Mouse (Mus musculus) midbrain, embryonic 15.5 days (tissue): ENCODE results near the gene Sall2. TPM values are rescaled to one million over a fixed set of nuclear protein-coding genes. Genes with fewer than 3 reads are reported as not detected.

ENCODE experiments used
- ATAC-seq: fragments of 200-750 bp; cut with Nextera tagmentation; replicated peaks from 2 replicates; pipeline ENCODE4 v1.8.0; 2017; ENCODE audit warnings: moderate TSS enrichment
- H3K27ac ChIP-seq: fragments of 300-500 bp; sonication (generic); 2 replicates; pipeline ENCODE4 v1.5.1; 2015; ENCODE audit warnings: mild to moderate bottlenecking, inconsistent platforms
- H3K27me3 ChIP-seq: fragments of 300-500 bp; sonication (generic); replicated peaks from 2 replicates; pipeline ENCODE4 v1.6.1; 2015; ENCODE audit warnings: inconsistent platforms
- H3K36me3 ChIP-seq: fragments of 300-500 bp; sonication (generic); replicated peaks from 2 replicates; pipeline ENCODE4 v1.6.1; 2015; ENCODE audit warnings: inconsistent platforms
- H3K4me1 ChIP-seq: fragments of 300-500 bp; sonication (generic); 2 replicates; pipeline ENCODE4 v1.6.1; 2015; ENCODE audit warnings: inconsistent platforms
- H3K4me2 ChIP-seq: fragments of 300-500 bp; sonication (generic); 2 replicates; pipeline ENCODE4 v1.6.1; 2015; ENCODE audit warnings: inconsistent platforms, mild to moderate bottlenecking, moderate library complexity
- H3K4me3 ChIP-seq: fragments of 300-500 bp; sonication (generic); 2 replicates; pipeline ENCODE4 v1.5.1; 2015; ENCODE audit warnings: mild to moderate bottlenecking, inconsistent platforms
- H3K9ac ChIP-seq: fragments of 300-500 bp; sonication (generic); 2 replicates; pipeline ENCODE4 v1.6.1; 2015; ENCODE audit warnings: mild to moderate bottlenecking, inconsistent platforms
- H3K9me3 ChIP-seq: fragments of 300-500 bp; sonication (generic); 2 replicates; pipeline ENCODE4 v1.6.1; 2016; ENCODE audit warnings: inconsistent platforms
- WGBS: fragments of 180-500 bp; shearing (Covaris S2); methylation state at CpG from one replicate; pipeline ENCODE4 v1.1.7; 2015; ENCODE audit warnings: mixed read lengths; 5-methylcytosine and 5-hydroxymethylcytosine counted together
- polyA plus RNA-seq: library from polyadenylated mRNA; unstranded; fragments of >200 nt; fragmentation: Nextera tagmentation; extraction: Ambion mirVana; gene quantifications from 2 replicates; pipeline ENCODE4 v1.2.1, GENCODE M21; 2015

The Sall2 gene
- polyA plus RNA-seq, 1 experiment from 2014 or later: 49.7 TPM

- Histone ChIP-seq H3K27me3 (no peaks in the 10 kb centered on the region), H3K27ac (no peak overlapping the region), H3K36me3 (peaks cover 20% of the 10 kb centered on the region), H3K4me2 (no peak overlapping the region), H3K4me1 (peaks cover 9% of the 10 kb centered on the region), H3K4me3 (no peak overlapping the region), H3K9ac (no peak overlapping the region), H3K9me3 (no peaks in the 10 kb centered on the region)
- 96% methylated on average over 5 of the region's 5 CpGs for WGBS
- no peak for ATAC-seq
These were observed 44.9 kb downstream of the Sall2 start for GRCm38 (mm10) chr14:52283629-52284028.

GRCm38 (mm10) chr14:52279747-52280120 lies 48.8 kb downstream of the Sall2 start:
- H3K36me3 ChIP-seq: peaks cover 6% of the 10 kb centered on the region; the same call in 1 of the 2 replicates
- under 1% methylated on average over 21 of the region's 21 CpGs for WGBS

GRCm38 (mm10) chr14:52278932-52279746 lies 49.4 kb downstream of the Sall2 start, which contains the start of the genes Tox4 and Rab2b:
Gene Tox4 (plus strand): TSS chr14:52279146.
Gene Rab2b (minus strand): TSS chr14:52279545.
- H3K9ac ChIP-seq: peak within 1 kb of the TSS; percentile 70
- peaks cover 17% of the 10 kb centered on the region for H3K4me1 ChIP-seq
- H3K9me3 ChIP-seq: no peaks in the 10 kb centered on the region
- H3K4me2 ChIP-seq: peak within 1 kb of the TSS; percentile 62
- under 1% methylated on average over 66 of the region's 66 CpGs for WGBS
- ATAC-seq: peak; percentile 99
- H3K36me3 ChIP-seq: peaks cover 6% of the 10 kb centered on the region; the same call in 1 of the 2 replicates
- no peaks in the 10 kb centered on the region for H3K27me3 ChIP-seq
- peak within 1 kb of the TSS; percentile 72 for H3K4me3 ChIP-seq
- peak within 1 kb of the TSS; percentile 88 for H3K27ac ChIP-seq

More at GRCm38 (mm10) chr14:52279747-52280120, 48.8 kb downstream of the Sall2 start:
- Histone ChIP-seq H3K4me2 (peak overlapping the region; percentile 62), H3K9ac (peak overlapping the region; percentile 70), H3K4me3 (peak overlapping the region; percentile 72), H3K4me1 (peaks cover 17% of the 10 kb centered on the region), H3K27me3 (no peaks in the 10 kb centered on the region), H3K27ac (peak overlapping the region; percentile 88), H3K9me3 (no peaks in the 10 kb centered on the region)
- ATAC-seq: peak; percentile 54

GRCm38 (mm10) chr14:52277210-52277609 lies 51.4 kb downstream of the Sall2 start:
- Histone ChIP-seq H3K27me3 (no peaks in the 10 kb centered on the region), H3K4me3 (no peak overlapping the region), H3K36me3 (peaks cover 12% of the 10 kb centered on the region; the same call in 1 of the 2 replicates), H3K27ac (no peak overlapping the region), H3K9ac (no peak overlapping the region), H3K9me3 (no peaks in the 10 kb centered on the region), H3K4me2 (no peak overlapping the region), H3K4me1 (peaks cover 17% of the 10 kb centered on the region)
- no peak for ATAC-seq
- WGBS: 92% methylated on average over 4 of the region's 4 CpGs

- WGBS: 65% methylated on average over 3 of the region's 3 CpGs
- Histone ChIP-seq H3K9ac (no peak overlapping the region), H3K4me3 (no peak overlapping the region), H3K27ac (no peak overlapping the region), H3K27me3 (no peaks in the 10 kb centered on the region), H3K36me3 (peaks cover 18% of the 10 kb centered on the region; the same call in 1 of the 2 replicates), H3K9me3 (no peaks in the 10 kb centered on the region), H3K4me2 (no peak overlapping the region), H3K4me1 (no peaks in the 10 kb centered on the region)
- ATAC-seq: no peak
These were observed 55.8 kb downstream of the Sall2 start for GRCm38 (mm10) chr14:52272781-52273180.

Other genes with a start within 250 kb of the Sall2 start
- 480 and 482 TPM in 2 replicates for gene Hnrnpc, start 224.7 kb downstream of the Sall2 start, polyA plus RNA-seq
- 51.3 and 53.3 TPM in 2 replicates for gene Rpgrip1, start 218.1 kb downstream of the Sall2 start, polyA plus RNA-seq
- gene Supt16, start 131.3 kb downstream of the Sall2 start, polyA plus RNA-seq: 43.0 and 45.4 TPM in 2 replicates
- gene Chd8, start 71.0 kb downstream of the Sall2 start, polyA plus RNA-seq: 37.8 and 43.9 TPM in 2 replicates
- gene Tox4, start 49.6 kb downstream of the Sall2 start, polyA plus RNA-seq: 56.0 and 61.0 TPM in 2 replicates
- 64.0 and 67.6 TPM in 2 replicates for gene Rab2b, start 49.2 kb downstream of the Sall2 start, polyA plus RNA-seq
- gene Mettl3, start 23.6 kb downstream of the Sall2 start, polyA plus RNA-seq: 50.2 and 54.7 TPM in 2 replicates
- gene Olfr1513, start 27.6 kb upstream of the Sall2 start, polyA plus RNA-seq: not detected in 2 replicates
- gene Olfr1512, start 50.4 kb upstream of the Sall2 start, polyA plus RNA-seq: 0.08 and 0.18 TPM in 2 replicates
- 0.12 and 0.38 TPM in 2 replicates for gene Olfr1511, start 68.6 kb upstream of the Sall2 start, polyA plus RNA-seq
- not detected in 2 replicates for gene Olfr1510, start 85.6 kb upstream of the Sall2 start, polyA plus RNA-seq
- not detected in 2 replicates for gene Olfr1509, start 114.2 kb upstream of the Sall2 start, polyA plus RNA-seq
- not detected in 2 replicates for gene Olfr1508, start 138.7 kb upstream of the Sall2 start, polyA plus RNA-seq
- gene Olfr1507, start 167.0 kb upstream of the Sall2 start, polyA plus RNA-seq: not detected in 2 replicates